Mouse (Mus musculus) thymus, adult 2 months (tissue): Measurements from ENCODE around the gene Cd5.

Experiments used
- CTCF ChIP-seq: fragments of 200-500 bp; IDR thresholded peaks from 2 replicates; pipeline ENCODE4 v1.5.1; 2012; ENCODE audit warnings: mild to moderate bottlenecking, control low read depth, low read length, moderate library complexity, borderline replicate concordance; ENCODE audit not compliant: control insufficient read depth, poor library complexity, insufficient read depth; ENCODE audit errors: extremely low read depth
- POLR2A ChIP-seq: fragments of 200-500 bp; IDR thresholded peaks from 2 replicates; pipeline ENCODE4 v1.6.1; 2012; ENCODE audit warnings: mild to moderate bottlenecking, low read length, control low read depth, moderate library complexity; ENCODE audit not compliant: control insufficient read depth, poor library complexity, insufficient read depth; ENCODE audit errors: extremely low read depth

DNA sequence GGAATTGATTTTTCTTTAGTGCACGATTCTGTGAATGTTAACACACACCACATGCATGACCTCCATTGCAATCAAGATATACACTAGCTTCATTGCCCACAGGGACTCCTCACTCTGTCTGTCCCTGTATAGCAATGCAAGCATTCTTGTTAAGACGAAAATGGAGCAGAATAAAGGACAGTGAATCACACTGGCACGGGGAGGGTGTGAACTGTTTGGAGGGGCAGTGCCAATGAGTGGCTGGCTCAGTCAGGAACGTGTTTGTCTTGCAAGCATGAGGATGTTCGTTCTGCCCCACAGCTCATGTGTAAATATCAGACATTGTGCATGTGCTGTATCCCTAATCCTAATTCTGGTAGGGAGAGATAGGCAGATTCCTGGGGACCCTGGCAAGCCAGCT lies 8.3 kb downstream of the Cd5 start:
- TF ChIP-seq CTCF (no peak), POLR2A (no peak)
